Mouse (Mus musculus) kidney, adult 9 months (tissue): ENCODE measurements around the gene Matn4.

Experiments used
- DNase-seq: peaks from one replicate; pipeline ENCODE4 v3.0.0; 2022

The Matn4 gene

DNA sequence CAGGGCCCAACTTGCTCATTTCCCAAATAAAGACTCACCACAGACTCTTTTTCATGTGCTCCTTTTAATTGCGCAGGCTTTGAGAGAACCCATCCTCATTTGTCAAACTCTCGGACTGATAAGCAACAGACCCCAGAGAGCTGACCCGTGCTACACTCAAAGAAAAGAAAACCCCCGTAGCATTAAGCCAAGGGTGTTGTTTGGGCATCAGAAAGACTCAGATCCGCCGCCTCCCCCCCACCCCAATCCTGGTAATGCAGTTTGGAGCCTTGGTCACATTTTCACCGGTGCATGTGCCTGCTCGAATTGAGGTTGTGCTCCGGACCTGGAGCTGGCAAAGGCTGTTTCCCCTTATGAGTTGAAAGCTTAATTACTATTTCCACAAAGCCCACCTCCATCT is at the start of gene Matn4:
TSS of gene Matn4 (minus strand) at position 101 of the 400 bp plus-strand sequence.
- no peak for DNase-seq

GRCm38 (mm10) chr2:164453887-164454500 is 49.0 kb upstream of the Matn4 start:
- peak; percentile 82 for DNase-seq

DNA sequence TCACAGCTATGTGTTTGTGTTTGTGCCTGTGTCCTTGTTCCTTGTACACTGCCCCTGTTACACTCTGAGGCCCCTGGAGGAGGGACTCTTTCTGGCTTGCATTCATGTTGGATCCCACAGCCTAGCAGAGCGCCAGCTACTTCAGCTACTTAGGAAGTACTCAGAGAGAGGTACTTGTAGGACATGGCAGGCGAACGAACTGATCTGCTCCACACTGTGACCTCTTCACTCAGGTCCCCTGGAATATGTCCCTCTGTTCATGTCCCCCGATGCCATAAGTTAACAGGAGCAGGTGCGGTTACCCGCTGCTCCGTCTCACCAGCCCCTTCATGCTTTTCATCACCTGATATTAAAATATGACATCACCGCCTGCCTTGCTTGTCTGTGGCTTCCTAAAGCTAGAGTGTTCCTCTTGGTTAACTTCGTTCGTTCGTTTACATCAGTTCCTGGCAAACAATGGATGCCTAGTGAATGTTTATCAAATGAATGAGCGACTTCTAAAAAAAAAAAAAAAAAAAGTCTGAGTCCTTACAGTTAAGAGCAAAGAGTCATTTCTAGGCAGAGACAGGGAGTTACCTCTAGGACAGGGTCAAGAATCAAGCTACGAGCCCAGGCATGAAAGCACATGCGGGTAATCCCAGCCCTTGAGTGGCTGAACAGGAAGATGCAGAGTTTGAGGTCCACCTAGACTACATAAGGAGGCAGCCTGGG is 48.2 kb upstream of the Matn4 start:
- peak; percentile 66 for DNase-seq

GRCm38 (mm10) chr2:164452000-164452676 is 47.2 kb upstream of the Matn4 start:
- no peak for DNase-seq

GRCm38 (mm10) chr2:164449341-164450042 is 44.5 kb upstream of the Matn4 start:
- no peak for DNase-seq

- DNase-seq: peak; percentile 19
Observed at GRCm38 (mm10) chr2:164448921-164449320, 44.0 kb upstream of the Matn4 start.

- peak; percentile 60 for DNase-seq
Observed at GRCm38 (mm10) chr2:164448140-164448539, 43.2 kb upstream of the Matn4 start.

DNA sequence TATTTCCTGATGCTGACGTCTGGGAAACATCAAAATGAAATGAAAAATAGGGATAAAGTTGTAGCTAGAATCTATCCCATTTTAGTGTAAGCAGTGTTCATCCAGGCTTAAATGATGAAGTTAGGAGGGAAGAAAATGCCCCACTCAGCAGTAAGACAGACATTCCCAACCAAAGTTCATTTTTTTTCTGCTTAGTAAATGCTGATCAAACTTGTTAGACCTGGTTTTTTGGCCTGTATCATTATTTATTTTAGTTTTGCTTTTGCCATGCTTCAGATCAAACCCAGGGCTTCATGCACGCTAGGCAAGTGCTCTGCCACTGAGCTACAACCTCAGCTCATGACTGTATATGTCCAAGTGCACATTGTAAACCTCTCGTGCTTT is 41.1 kb upstream of the Matn4 start:
- DNase-seq: peak; percentile 56

- no peak for DNase-seq
Observed at GRCm38 (mm10) chr2:164445399-164446085, 40.6 kb upstream of the Matn4 start.

DNA sequence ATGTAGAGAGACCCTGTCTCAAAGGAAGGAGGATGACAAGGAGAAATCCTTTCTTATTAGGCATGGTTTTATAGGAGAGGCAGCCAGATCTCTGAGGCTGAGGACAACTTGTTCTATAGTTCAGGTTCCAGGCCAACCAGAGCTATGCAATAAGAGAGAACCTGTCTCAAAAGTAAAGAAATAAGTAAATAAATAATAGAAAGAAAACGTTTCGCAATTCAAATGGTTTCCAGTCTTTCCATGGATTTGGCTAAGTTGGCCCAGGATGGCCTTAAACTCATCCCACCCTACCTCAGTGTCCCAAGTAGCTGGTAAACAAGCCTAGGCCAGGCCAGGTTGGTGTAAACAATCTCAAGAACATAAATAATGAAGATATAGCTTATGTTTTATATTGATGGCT is 39.7 kb upstream of the Matn4 start:
- no peak for DNase-seq

DNA sequence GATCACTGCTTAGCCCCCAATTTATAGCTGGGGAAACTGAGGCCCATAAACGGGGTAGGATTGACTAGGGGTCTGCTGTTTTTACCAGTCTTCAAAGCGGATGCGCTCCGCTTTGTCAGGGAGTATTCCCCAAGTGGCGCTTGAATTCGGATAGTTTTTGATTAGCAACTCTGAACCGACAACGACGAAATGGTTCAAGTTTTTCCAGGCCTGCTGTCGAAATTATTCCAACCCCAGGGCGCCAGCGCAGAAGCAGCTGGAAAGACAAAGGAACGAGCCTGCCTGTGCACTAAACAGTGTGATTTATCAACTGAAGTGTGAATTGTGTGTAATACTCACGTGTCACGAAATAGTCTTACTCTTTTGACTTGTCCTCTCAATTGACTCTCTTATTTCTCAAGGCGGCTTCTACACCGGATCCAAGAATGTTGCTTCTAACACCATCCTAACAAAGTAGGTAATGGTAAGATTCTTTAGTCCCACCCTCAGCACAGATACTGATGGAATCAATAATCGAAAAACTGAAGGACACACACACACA is 38.6 kb upstream of the Matn4 start, which contains the start of gene Sdc4:
TSS of gene Sdc4 (minus strand) at position 428 of the 541 bp plus-strand sequence.
- DNase-seq: no peak

- DNase-seq: peak; percentile 94
Observed at GRCm38 (mm10) chr2:164443051-164443437, 38.1 kb upstream of the Matn4 start.

- peak; percentile 57 for DNase-seq
Observed at GRCm38 (mm10) chr2:164442315-164443050, 37.5 kb upstream of the Matn4 start.

DNA sequence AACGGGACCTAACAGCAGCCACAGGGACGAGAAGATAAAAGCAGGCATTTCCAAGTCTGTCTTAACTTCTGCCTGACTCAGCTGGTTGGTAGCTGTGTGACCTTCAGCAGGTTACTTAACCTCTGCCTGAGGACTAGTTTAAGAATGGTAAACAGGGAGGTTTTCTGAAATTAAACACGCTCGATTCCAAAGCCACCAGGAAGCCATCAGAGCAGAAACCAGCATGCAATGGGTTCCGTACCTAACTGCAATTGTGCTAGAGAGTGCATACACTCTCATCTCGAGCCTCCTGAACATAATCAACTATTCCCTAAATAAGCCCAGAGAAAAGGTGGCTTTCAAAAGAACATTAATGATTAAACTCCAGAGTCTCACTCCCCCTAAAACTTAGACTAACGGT is 36.8 kb upstream of the Matn4 start:
- peak; percentile 46 for DNase-seq

- DNase-seq: peak; percentile 70
Observed at GRCm38 (mm10) chr2:164441155-164441554, 36.2 kb upstream of the Matn4 start.

GRCm38 (mm10) chr2:164440314-164440713 is 35.4 kb upstream of the Matn4 start:
- DNase-seq: peak; percentile 52

DNA sequence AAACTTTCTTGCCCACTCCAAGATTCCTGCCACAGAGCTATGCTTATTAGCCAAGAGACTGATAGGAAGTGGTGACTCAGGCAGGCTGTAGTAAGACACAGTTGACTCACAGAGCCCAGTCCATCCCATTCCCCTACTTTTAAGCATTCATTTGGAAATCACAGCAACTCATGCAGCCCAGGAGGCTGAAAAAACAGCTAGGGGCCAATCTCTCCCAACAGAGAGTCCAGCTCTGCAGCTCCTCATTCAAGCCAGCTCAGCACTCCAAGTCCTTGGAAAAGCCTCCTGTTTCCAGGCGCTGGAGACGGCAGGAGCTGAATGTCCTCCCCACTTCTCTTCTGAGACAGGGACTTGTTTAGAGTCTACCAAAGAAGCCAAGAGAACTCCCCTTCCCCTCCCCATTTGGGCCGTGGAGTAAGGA is 34.1 kb upstream of the Matn4 start:
- DNase-seq: peak; percentile 43

DNA sequence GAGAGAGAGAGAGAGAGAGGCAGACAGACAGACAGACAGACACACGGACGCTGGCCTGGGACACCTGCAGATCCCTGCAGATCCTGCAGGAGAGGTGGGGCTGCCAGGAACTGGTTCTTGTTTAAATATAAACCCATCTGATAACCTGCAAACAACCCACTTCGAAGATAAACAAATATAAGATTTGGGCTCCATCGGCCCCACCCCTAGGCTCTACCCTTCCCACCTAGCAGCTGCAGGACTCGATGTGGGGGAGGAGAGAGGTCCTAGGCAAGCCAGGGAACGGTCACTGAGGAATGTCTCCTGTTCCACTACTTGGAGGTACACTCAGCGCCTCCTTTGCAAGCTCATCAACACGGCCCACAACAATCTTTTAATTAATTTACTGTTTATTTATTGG is 33.3 kb upstream of the Matn4 start:
- peak; percentile 49 for DNase-seq

GRCm38 (mm10) chr2:164437710-164438109 is 32.8 kb upstream of the Matn4 start:
- DNase-seq: peak; percentile 92

GRCm38 (mm10) chr2:164436961-164437360 is 32.0 kb upstream of the Matn4 start:
- peak; percentile 86 for DNase-seq

- peak; percentile 53 for DNase-seq
Observed at GRCm38 (mm10) chr2:164436215-164436913, 31.4 kb upstream of the Matn4 start.
